In the genomic region with DNA sequence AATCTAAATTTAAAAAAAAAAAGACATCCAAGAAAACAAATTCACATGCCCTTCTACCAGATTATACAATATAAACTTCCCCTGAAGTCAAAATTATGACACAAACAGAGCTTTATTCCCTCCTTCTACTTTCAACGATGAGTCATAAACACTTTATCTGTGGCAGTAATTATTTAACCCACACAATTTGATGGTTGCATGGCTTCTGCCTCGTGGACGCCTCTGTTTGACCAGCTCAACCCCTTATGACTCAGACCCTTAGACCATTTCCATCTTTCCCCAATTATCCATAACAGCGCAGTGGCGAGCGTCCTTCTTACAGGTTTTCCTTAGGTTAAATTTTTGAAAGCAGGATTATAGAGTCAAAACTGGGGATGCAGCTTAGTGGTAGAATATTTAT, we compare ENCODE assay signal across 11 mouse cellular contexts.
"Had no signal": no experiment of that assay in that cellular context is flagged by ENCODE, and none has a peak within 500 bp of the region (broad histone marks: within the 10 kb centered on the region; RNA-seq: fewer than 3 reads in every experiment).

No protein-coding gene starts in this region.

- H3K9me3 ChIP-seq: heart, embryonic 13.5 days; heart, embryonic 15.5 days; hindbrain, embryonic 13.5 days; hindbrain, embryonic 15.5 days; kidney, embryonic 15.5 days; limb, embryonic 13.5 days; limb, embryonic 15.5 days; liver, embryonic 12.5 days had no signal

- H3K27ac ChIP-seq: hindbrain, embryonic 15.5 days; hindbrain, postnatal 0 days; liver, embryonic 12.5 days had no signal

- H3K9ac ChIP-seq: heart, embryonic 15.5 days; hindbrain, embryonic 15.5 days; kidney, embryonic 15.5 days; limb, embryonic 15.5 days; liver, embryonic 12.5 days had no signal

- H3K36me3 ChIP-seq: heart, embryonic 13.5 days; heart, embryonic 15.5 days; hindbrain, embryonic 13.5 days; hindbrain, embryonic 15.5 days; kidney, embryonic 15.5 days; limb, embryonic 13.5 days; limb, embryonic 15.5 days; liver, embryonic 12.5 days had no signal

- H3K27me3 ChIP-seq: kidney, embryonic 15.5 days; limb, embryonic 15.5 days; liver, embryonic 12.5 days had no signal

- DNase-seq: gastrocnemius, postnatal 10 days; layer of hippocampus, postnatal 36 days had no signal

- H3K4me3 ChIP-seq: liver, embryonic 12.5 days had no signal
